Mouse (Mus musculus) forebrain, embryonic 10.5 days (tissue): Measurements from ENCODE around the gene Dnaaf5. TPM values are rescaled to one million over a fixed set of nuclear protein-coding genes. Genes with fewer than 3 reads are reported as not detected.

Experiments
- DNase-seq: peaks from one replicate; pipeline ENCODE4 v3.0.0-alpha.2; 2017; ENCODE audit warnings: low spot score; ENCODE audit errors: extremely low spot score
- H3K27ac ChIP-seq: fragments of 300-500 bp; sonication (generic); 2 replicates; pipeline ENCODE4 v1.5.1; 2016; ENCODE audit warnings: mild to moderate bottlenecking
- H3K27me3 ChIP-seq: fragments of 300-500 bp; sonication (generic); 2 replicates; pipeline ENCODE4 v1.6.1; 2016; ENCODE audit warnings: mild to moderate bottlenecking; ENCODE audit not compliant: poor library complexity, severe bottlenecking
- H3K36me3 ChIP-seq: fragments of 300-500 bp; sonication (generic); replicated peaks from 2 replicates; pipeline ENCODE4 v1.6.1; 2016; ENCODE audit warnings: mild to moderate bottlenecking, moderate library complexity
- H3K4me1 ChIP-seq: fragments of 300-500 bp; sonication (generic); 2 replicates; pipeline ENCODE4 v1.6.1; 2016
- H3K4me3 ChIP-seq: fragments of 300-500 bp; sonication (generic); 2 replicates; pipeline ENCODE4 v1.5.1; 2016; ENCODE audit warnings: mild to moderate bottlenecking, moderate library complexity
- H3K9me3 ChIP-seq: fragments of 300-500 bp; sonication (generic); 2 replicates; pipeline ENCODE4 v1.6.1; 2016; ENCODE audit warnings: mild to moderate bottlenecking, moderate library complexity
- WGBS: fragments of 180-500 bp; shearing (Covaris S2); methylation state at CpG from one replicate; pipeline ENCODE4 v1.1.7; 2016; 5-methylcytosine and 5-hydroxymethylcytosine counted together
- polyA plus RNA-seq: library from polyadenylated mRNA; unstranded; fragments of >200 nt; fragmentation: Nextera tagmentation; extraction: Ambion mirVana; gene quantifications from 2 replicates; pipeline ENCODE4 v1.2.1, GENCODE M21; 2016

Dnaaf5 gene
- polyA plus RNA-seq, 1 experiment from 2014 or later, result 8.0 TPM

DNA sequence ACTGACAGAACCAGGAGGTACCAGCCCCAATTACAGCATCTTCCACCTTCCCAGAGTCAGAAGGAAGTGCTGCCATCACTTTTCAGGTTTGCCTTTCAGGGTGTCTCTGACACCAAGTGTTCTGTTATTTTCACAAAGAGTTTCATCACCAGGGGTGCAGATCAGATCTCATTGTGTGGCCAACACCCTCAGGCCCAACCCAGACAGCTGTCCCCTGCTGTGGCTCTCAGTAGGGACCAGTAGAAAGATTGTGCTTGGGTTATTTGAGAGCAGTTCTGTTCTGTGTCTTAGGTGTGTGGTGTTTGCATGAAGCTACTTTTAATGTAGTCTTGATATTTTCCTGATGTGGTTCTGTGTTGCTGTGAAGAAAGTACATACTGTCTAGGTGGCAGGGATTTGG is 58.2 kb downstream of the Dnaaf5 start:
- peaks cover 10% of the 10 kb centered on the region for H3K4me1 ChIP-seq
- no peak overlapping the region for H3K27ac ChIP-seq
- no peak for DNase-seq

DNA sequence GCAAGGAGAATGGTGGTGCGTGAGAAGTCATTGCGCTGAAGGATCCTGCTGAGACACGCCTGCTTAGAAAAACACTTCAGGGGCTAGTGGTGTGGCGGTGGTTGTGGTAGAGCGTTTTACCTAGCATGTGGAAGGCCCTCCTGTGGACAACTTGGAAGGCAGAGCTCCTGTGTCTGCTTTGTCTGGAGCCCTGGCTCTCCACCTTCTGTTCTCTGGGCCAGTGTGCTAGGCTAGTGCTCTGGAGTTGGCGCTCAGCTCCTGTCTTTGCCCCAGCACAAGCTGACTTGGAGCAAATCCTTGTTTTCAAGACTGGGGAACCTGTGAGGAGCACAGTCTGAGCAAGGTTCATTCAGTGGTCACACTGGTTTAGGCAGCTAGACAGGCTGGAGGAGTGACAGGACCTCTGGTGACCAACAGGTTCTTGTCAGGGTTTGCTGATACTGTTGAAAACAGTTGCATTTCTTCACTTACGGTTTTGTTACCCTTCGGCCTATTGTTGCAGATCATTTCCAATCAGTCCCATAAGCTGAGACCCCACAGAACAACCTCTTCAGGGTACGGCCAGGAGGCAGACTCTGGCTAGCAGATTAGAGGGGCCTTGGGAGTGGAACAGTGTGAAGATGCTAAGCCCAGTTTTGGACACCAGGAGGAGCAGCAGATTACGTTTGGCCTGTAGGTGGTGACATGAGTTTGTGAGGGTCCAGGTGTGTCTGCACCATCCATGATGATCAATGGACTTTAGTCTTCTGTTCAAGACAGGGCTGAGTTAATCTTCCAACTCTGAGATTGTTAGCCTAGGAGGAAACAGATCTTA is 59.1 kb downstream of the Dnaaf5 start:
- no peak overlapping the region for H3K27ac ChIP-seq
- H3K9me3 ChIP-seq, result no peaks in the 10 kb centered on the region
- H3K27me3 ChIP-seq, result no peaks in the 10 kb centered on the region
- H3K4me1 ChIP-seq, result peaks cover 10% of the 10 kb centered on the region
- 92% methylated on average over 10 of the region's 10 CpGs for WGBS
- no peak for DNase-seq
- no peak overlapping the region for H3K4me3 ChIP-seq
- peaks cover 65% of the 10 kb centered on the region for H3K36me3 ChIP-seq

More for the DNA sequence above, 58.2 kb downstream of the Dnaaf5 start:
- H3K27me3 ChIP-seq, result no peaks in the 10 kb centered on the region
- no peak overlapping the region for H3K4me3 ChIP-seq
- H3K36me3 ChIP-seq, result peaks cover 64% of the 10 kb centered on the region
- no peaks in the 10 kb centered on the region for H3K9me3 ChIP-seq

DNA sequence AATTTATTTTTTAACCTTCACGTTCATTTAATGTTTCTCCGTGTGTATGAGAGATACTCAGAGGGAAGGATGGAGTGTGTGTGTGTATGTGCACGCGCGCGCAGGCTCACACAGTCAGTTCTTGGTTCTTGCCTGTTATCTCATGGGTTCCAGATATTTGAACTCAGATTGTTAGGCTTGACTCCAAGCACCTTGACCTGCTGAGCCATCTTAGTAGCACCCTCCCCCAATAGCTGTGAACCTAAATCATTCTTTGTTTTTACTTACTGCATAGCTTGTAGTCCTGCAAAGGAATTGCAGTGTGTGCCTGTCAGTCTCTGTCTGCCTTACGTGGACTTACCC is 59.6 kb downstream of the Dnaaf5 start:
- peaks cover 67% of the 10 kb centered on the region for H3K36me3 ChIP-seq
- 98% methylated on average over 7 of the region's 7 CpGs for WGBS
- H3K9me3 ChIP-seq, result no peaks in the 10 kb centered on the region

DNA sequence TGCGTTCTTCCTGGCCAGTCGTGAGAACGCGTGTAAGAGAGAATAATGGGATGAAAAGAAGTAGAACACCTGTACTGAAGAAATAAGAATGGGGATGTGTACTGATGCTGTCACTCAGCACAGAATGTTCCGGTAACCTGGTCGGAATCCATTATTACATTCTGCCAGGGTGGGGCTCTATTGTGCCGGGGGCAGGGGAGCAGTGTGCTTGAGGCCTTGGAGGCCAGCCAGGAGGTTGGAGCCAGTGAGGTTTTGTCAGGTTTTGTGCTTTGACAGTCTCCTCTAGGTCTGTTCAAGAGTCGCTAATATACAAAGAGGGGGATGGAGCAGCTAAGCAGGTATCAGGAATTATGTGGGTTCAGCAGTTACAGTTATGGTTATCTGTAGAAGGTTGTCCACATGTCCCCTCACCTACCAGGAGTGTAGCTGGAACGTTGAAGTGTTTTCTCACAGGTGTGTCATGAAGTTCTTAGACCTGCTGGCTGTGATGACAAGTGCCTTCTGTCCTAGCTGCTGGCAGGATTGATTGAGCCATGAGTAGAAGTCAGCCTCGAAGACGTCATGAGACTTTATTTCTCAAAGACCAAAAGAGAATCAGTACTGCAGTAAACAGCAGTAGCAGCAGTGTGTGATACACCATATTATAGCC is 61.8 kb downstream of the Dnaaf5 start:
- Histone ChIP-seq H3K27me3 (no peaks in the 10 kb centered on the region), H3K4me3 (no peak overlapping the region), H3K27ac (no peak overlapping the region), H3K36me3 (peaks cover 77% of the 10 kb centered on the region), H3K9me3 (no peaks in the 10 kb centered on the region), H3K4me1 (no peaks in the 10 kb centered on the region)
- DNase-seq, result no peak
- WGBS, result 94% methylated on average over 11 of the region's 11 CpGs

More for the DNA sequence above, 59.6 kb downstream of the Dnaaf5 start:
- DNase-seq, result no peak
- Histone ChIP-seq H3K27me3 (no peaks in the 10 kb centered on the region), H3K27ac (no peak overlapping the region), H3K4me1 (peaks cover 10% of the 10 kb centered on the region), H3K4me3 (no peak overlapping the region)

DNA sequence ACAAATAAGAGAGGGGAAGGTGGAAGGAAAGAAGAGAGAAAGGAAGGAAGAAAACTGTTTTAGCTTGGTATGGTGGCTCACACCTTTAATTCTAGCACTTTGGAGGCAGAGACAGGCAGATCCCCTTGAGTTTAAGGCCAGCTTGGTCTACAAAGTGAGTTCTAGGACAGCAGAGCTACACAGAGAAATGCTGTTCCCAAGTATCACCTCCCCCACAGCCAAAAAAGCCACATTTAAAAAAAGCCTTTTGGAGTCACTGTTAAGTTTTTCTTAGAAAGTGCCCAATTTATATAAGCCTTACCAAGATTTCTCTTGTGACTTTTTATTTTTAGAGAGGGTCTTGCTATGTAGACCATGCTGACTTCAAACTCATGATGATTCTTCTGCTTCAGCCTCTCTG is 64.3 kb downstream of the Dnaaf5 start:
- DNase-seq, result no peak
- no peak overlapping the region for H3K27ac ChIP-seq
- H3K4me3 ChIP-seq, result no peak overlapping the region
- H3K27me3 ChIP-seq, result no peaks in the 10 kb centered on the region
- peaks cover 69% of the 10 kb centered on the region for H3K36me3 ChIP-seq
- no peaks in the 10 kb centered on the region for H3K4me1 ChIP-seq
- H3K9me3 ChIP-seq, result no peaks in the 10 kb centered on the region

DNA sequence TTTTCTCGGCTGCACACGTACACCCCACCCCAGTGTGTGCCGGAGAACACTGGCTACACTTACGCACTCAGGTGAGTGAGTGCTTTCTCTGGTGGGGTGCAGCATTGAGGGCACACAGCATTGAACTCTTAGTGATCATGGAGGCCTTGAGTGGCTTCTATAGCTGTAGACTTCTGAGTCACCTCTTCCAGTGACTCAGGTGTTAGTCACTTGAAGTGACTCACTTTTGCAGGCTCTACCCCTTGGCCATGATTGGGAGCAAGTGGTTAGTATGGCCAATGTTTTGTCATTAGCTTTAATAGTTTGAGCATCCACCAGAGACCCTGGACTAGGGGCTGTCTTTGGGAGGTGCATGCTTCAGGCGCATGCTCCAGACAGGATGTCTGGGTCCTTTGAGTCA is 65.2 kb downstream of the Dnaaf5 start:
- no peak overlapping the region for H3K4me3 ChIP-seq
- 92% methylated on average over 5 of the region's 5 CpGs for WGBS

DNA sequence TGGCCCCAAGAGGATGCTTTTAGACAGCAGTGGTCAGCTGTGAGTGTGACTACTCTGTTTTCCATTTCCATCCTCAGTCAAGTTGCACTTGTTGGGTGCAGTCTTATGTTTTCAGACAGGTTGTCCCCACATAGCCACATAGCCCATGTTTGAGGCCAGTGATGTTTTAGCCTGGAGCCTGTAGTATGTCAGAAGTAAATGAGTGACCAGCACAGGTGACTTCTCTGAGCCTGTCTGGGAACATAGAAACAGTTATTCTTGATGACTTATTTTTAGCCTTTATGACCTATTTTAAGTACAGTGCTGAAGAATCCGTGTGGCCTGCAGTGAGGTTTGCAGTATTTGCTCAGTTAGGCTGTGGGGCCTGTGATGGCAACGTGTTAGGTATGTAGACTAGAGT is 66.1 kb downstream of the Dnaaf5 start:
- 84% methylated on average over 2 of the region's 2 CpGs for WGBS
- Histone ChIP-seq H3K27ac (no peak overlapping the region), H3K9me3 (no peaks in the 10 kb centered on the region), H3K4me3 (no peak overlapping the region), H3K36me3 (peaks cover 67% of the 10 kb centered on the region), H3K27me3 (no peaks in the 10 kb centered on the region), H3K4me1 (no peaks in the 10 kb centered on the region)
- DNase-seq, result no peak

More for the DNA sequence above, 65.2 kb downstream of the Dnaaf5 start:
- DNase-seq, result no peak
- H3K4me1 ChIP-seq, result no peaks in the 10 kb centered on the region
- no peaks in the 10 kb centered on the region for H3K9me3 ChIP-seq
- H3K36me3 ChIP-seq, result peaks cover 67% of the 10 kb centered on the region
- H3K27ac ChIP-seq, result no peak overlapping the region
- H3K27me3 ChIP-seq, result no peaks in the 10 kb centered on the region

DNA sequence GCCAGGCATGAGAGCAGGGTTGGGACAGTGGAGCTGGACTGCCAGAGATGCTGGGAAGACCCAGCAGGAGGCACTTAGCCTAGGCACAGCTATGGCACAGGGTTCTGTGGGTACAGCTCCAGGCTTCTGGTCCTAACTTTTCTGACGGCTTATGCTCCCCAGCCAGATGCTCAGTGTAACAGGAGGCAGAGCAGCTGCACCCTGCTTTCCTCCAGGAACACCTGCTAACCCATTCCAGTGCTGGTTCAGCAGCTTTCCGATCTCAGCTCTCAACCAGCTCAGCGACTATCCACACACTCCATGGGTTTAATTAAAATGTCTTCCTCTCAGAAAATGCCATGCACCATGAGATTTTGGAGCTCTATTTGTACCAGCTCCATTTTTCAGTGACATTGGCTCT is 66.8 kb downstream of the Dnaaf5 start:
- no peak overlapping the region for H3K27ac ChIP-seq
- no peaks in the 10 kb centered on the region for H3K27me3 ChIP-seq
- 92% methylated on average over 3 of the region's 3 CpGs for WGBS
- no peaks in the 10 kb centered on the region for H3K4me1 ChIP-seq
- no peaks in the 10 kb centered on the region for H3K9me3 ChIP-seq
- no peak overlapping the region for H3K4me3 ChIP-seq
- H3K36me3 ChIP-seq, result peaks cover 69% of the 10 kb centered on the region
- no peak for DNase-seq

DNA sequence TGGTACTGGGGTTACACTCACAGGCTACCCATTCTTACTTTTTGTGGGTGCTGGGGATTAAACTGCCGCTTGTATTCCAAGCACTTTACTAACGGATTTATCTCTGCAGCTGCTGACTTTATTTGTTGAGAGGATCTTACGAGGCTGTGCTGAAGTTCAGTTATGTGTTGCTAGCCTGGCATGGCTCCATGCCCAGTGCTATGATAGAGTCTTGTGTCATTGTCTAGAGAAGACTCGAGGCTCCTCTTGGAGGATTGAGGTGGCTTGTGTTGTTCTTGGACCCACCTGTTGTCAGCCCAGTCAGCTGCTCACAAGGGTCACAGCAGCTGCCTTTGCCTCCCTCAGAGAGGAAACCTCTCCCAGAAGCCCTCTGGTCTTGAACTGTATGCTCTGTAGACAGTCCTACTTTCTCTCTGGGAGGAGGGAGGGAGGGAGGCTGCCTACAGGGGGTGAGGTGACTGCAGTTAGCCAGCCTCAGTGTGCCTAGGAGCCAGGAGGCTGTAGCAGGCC is 70.0 kb downstream of the Dnaaf5 start:
- peaks cover 81% of the 10 kb centered on the region for H3K36me3 ChIP-seq
- DNase-seq, result no peak
- H3K4me1 ChIP-seq, result no peaks in the 10 kb centered on the region
- WGBS, result 92% methylated on average over 4 of the region's 4 CpGs
- H3K4me3 ChIP-seq, result no peak overlapping the region
- no peak overlapping the region for H3K27ac ChIP-seq
- H3K9me3 ChIP-seq, result no peaks in the 10 kb centered on the region
- no peaks in the 10 kb centered on the region for H3K27me3 ChIP-seq

DNA sequence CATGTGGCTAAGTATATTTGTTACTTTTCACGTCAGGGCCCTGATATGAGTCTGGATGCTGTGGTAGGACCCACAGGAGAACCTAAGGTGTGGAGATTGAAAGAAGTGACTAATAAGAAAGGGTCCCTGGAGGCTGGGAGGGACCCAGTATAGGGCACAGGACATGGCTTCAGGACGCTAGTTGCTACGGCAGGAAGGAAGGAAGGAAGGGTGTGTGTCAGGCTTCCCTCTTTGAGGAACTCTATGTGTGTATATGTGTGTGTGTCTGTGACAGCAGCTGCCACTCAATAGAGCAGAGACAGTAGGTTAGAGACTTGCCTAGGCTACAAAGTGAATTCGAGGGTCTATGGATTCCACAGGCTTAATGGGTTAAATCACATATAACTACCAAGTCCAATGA is 70.6 kb downstream of the Dnaaf5 start:
- Histone ChIP-seq H3K4me3 (no peak overlapping the region), H3K27me3 (no peaks in the 10 kb centered on the region), H3K36me3 (peaks cover 81% of the 10 kb centered on the region), H3K4me1 (no peaks in the 10 kb centered on the region), H3K9me3 (no peaks in the 10 kb centered on the region), H3K27ac (no peak overlapping the region)
- no peak for DNase-seq
- 89% methylated on average over 4 of the region's 4 CpGs for WGBS

DNA sequence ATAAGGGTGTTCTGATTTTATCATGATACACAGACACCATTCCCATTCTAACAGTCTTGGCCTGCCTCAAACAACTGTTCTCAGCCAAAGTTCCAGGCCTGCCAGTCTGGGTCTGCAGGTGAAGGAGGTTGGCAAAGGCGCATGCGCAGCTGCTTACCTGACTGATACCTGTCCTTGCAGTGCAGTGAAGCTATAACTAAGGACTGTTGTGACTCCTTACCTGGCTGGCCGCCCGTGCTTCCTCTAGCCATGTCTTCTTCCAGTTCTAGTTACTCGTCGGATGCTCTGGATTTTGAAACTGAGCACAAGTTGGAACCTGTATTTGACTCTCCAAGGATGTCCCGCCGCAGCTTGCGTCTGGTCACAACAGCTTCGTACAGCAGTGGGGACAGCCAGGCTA is 73.3 kb downstream of the Dnaaf5 start:
- H3K4me1 ChIP-seq, result no peaks in the 10 kb centered on the region
- H3K36me3 ChIP-seq, result peaks cover 89% of the 10 kb centered on the region
- H3K27me3 ChIP-seq, result no peaks in the 10 kb centered on the region
- H3K27ac ChIP-seq, result no peak overlapping the region
- no peaks in the 10 kb centered on the region for H3K9me3 ChIP-seq
- no peak overlapping the region for H3K4me3 ChIP-seq
- 97% methylated on average over 10 of the region's 10 CpGs for WGBS
- no peak for DNase-seq

DNA sequence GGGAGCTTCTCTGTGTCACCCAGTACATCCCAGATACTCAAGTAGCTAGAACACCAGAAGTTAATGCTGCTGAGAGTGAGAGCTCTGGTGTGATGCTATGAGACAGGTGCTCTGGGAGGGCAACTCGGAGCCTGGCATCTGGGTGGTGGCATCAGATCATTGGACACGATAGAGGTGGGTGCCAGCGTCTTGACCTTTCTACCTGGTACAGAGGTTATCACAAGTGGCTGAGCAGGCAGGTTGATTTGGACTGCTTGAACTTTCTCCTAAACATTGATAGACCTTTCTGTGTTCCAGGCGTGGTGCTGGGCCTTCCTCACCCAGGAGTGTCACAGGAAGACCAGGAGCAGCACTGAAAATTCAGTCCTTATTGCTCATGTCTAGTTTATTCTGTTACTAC is 77.2 kb downstream of the Dnaaf5 start:
- WGBS, result 95% methylated on average over 4 of the region's 4 CpGs
- no peak for DNase-seq
- H3K4me3 ChIP-seq, result no peak overlapping the region
- H3K27ac ChIP-seq, result no peak overlapping the region
- no peaks in the 10 kb centered on the region for H3K27me3 ChIP-seq
- H3K4me1 ChIP-seq, result no peaks in the 10 kb centered on the region
- no peaks in the 10 kb centered on the region for H3K9me3 ChIP-seq
- peaks cover 100% of the 10 kb centered on the region for H3K36me3 ChIP-seq

DNA sequence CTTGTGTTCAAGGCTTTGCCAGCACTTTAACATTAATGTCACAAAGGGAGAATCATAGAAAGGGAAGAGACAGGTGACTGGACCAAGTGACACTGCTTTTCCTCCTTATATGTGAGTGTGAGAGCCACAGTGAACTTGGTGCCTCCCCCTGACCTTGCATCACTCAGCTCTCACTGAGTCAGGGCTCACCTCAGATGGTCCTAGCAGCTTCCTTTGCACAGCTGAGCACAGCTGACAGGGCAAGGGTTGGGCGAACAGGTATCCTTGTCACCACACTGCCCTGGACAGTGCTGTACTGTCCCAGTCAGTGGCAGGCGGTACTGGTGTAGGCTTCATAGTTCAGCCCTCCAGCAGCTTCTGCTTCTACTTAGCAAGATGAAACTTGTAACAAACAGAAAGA is 77.6 kb downstream of the Dnaaf5 start:
- no peaks in the 10 kb centered on the region for H3K27me3 ChIP-seq
- H3K9me3 ChIP-seq, result no peaks in the 10 kb centered on the region
- no peak overlapping the region for H3K4me3 ChIP-seq
- H3K27ac ChIP-seq, result no peak overlapping the region
- peaks cover 100% of the 10 kb centered on the region for H3K36me3 ChIP-seq
- DNase-seq, result no peak
- no peaks in the 10 kb centered on the region for H3K4me1 ChIP-seq
- WGBS, result 100% methylated on average over 2 of the region's 2 CpGs
